Mouse (Mus musculus): ENCODE measurements around the gene Rasd1. TPM values are rescaled to one million over a fixed set of nuclear protein-coding genes. Genes with fewer than 3 reads are reported as not detected.
"Not testable (repeated sequence)": the region's sequence is repeated elsewhere in the genome, so short reads cannot be mapped to it uniquely, and the experiment has no call there.

Gene Rasd1
- polyA plus RNA-seq, 1 experiment from 2014 or later: 4.2 TPM

GRCm38 (mm10) chr11:59944855-59945254 is 19.9 kb downstream of the Rasd1 start:
- H3K4me1 ChIP-seq (ENCODE audit: insufficient read depth, low read length): peaks cover 15% of the 10 kb centered on the region
- not testable (repeated sequence) for H3K36me3 ChIP-seq (ENCODE audit: insufficient read depth, low read length); H3K27me3 ChIP-seq (ENCODE audit: insufficient read depth, low read length); H3K27ac ChIP-seq (ENCODE audit: low read length); H3K4me3 ChIP-seq (ENCODE audit: low read length); ATAC-seq (ENCODE audit: low FRiP score, low TSS enrichment); H3K9ac ChIP-seq (replicated peaks; ENCODE audit: low read length); H3K4me2 ChIP-seq (replicated peaks; ENCODE audit: low read depth, low read length); H3K9me3 ChIP-seq (ENCODE audit: low read length)
- WGBS: 86% methylated on average over 10 of the region's 10 CpGs

GRCm38 (mm10) chr11:59941391-59941790 is 23.4 kb downstream of the Rasd1 start:
- no peak overlapping the region for H3K4me2 ChIP-seq (replicated peaks; ENCODE audit: low read depth, low read length)
- H3K27me3 ChIP-seq (ENCODE audit: insufficient read depth, low read length): no peaks in the 10 kb centered on the region
- no peak for ATAC-seq (ENCODE audit: low FRiP score, low TSS enrichment)
- WGBS: 22% methylated on average over 3 of the region's 3 CpGs
- no peak overlapping the region for H3K4me3 ChIP-seq (ENCODE audit: low read length)
- no peaks in the 10 kb centered on the region for H3K4me1 ChIP-seq (ENCODE audit: insufficient read depth, low read length)
- no peaks in the 10 kb centered on the region for H3K36me3 ChIP-seq (ENCODE audit: insufficient read depth, low read length)
- no peak overlapping the region for H3K9ac ChIP-seq (replicated peaks; ENCODE audit: low read length)
- no peak overlapping the region for H3K27ac ChIP-seq (ENCODE audit: low read length)
- H3K9me3 ChIP-seq (ENCODE audit: low read length): no peaks in the 10 kb centered on the region

GRCm38 (mm10) chr11:59940645-59941044 is 24.1 kb downstream of the Rasd1 start:
- Histone ChIP-seq H3K27ac (ENCODE audit: low read length) (no peak overlapping the region), H3K9me3 (ENCODE audit: low read length) (no peaks in the 10 kb centered on the region), H3K4me3 (ENCODE audit: low read length) (no peak overlapping the region), H3K36me3 (ENCODE audit: insufficient read depth, low read length) (no peaks in the 10 kb centered on the region), H3K9ac (replicated peaks; ENCODE audit: low read length) (no peak overlapping the region), H3K27me3 (ENCODE audit: insufficient read depth, low read length) (no peaks in the 10 kb centered on the region), H3K4me1 (ENCODE audit: insufficient read depth, low read length) (no peaks in the 10 kb centered on the region), H3K4me2 (replicated peaks; ENCODE audit: low read depth, low read length) (no peak overlapping the region)
- no peak for ATAC-seq (ENCODE audit: low FRiP score, low TSS enrichment)
- 78% methylated on average over 3 of the region's 3 CpGs for WGBS

- H3K36me3 ChIP-seq (ENCODE audit: insufficient read depth, low read length): no peaks in the 10 kb centered on the region
- 65% methylated on average over 1 of the region's 1 CpGs for WGBS
- H3K4me2 ChIP-seq (replicated peaks; ENCODE audit: low read depth, low read length): no peak overlapping the region
- ATAC-seq (ENCODE audit: low FRiP score, low TSS enrichment): no peak
- H3K9ac ChIP-seq (replicated peaks; ENCODE audit: low read length): no peak overlapping the region
- no peaks in the 10 kb centered on the region for H3K4me1 ChIP-seq (ENCODE audit: insufficient read depth, low read length)
- H3K4me3 ChIP-seq (ENCODE audit: low read length): no peak overlapping the region
- no peak overlapping the region for H3K27ac ChIP-seq (ENCODE audit: low read length)
- H3K9me3 ChIP-seq (ENCODE audit: low read length): no peaks in the 10 kb centered on the region
- no peaks in the 10 kb centered on the region for H3K27me3 ChIP-seq (ENCODE audit: insufficient read depth, low read length)
Observed at GRCm38 (mm10) chr11:59939821-59940220, 24.9 kb downstream of the Rasd1 start.

- H3K4me1 ChIP-seq (ENCODE audit: insufficient read depth, low read length): no peaks in the 10 kb centered on the region
- no peaks in the 10 kb centered on the region for H3K27me3 ChIP-seq (ENCODE audit: insufficient read depth, low read length)
- no peak for ATAC-seq (ENCODE audit: low FRiP score, low TSS enrichment)
- H3K9ac ChIP-seq (replicated peaks; ENCODE audit: low read length): no peak overlapping the region
- H3K4me3 ChIP-seq (ENCODE audit: low read length): no peak overlapping the region
- no peaks in the 10 kb centered on the region for H3K36me3 ChIP-seq (ENCODE audit: insufficient read depth, low read length)
- H3K4me2 ChIP-seq (replicated peaks; ENCODE audit: low read depth, low read length): no peak overlapping the region
- no peaks in the 10 kb centered on the region for H3K9me3 ChIP-seq (ENCODE audit: low read length)
- WGBS: 32% methylated on average over 2 of the region's 2 CpGs
- no peak overlapping the region for H3K27ac ChIP-seq (ENCODE audit: low read length)
Observed at GRCm38 (mm10) chr11:59937615-59938014, 27.1 kb downstream of the Rasd1 start.

GRCm38 (mm10) chr11:59937023-59937422 is 27.7 kb downstream of the Rasd1 start:
- Histone ChIP-seq H3K4me3 (ENCODE audit: low read length) (no peak overlapping the region), H3K27ac (ENCODE audit: low read length) (no peak overlapping the region), H3K36me3 (ENCODE audit: insufficient read depth, low read length) (no peaks in the 10 kb centered on the region), H3K4me2 (replicated peaks; ENCODE audit: low read depth, low read length) (no peak overlapping the region), H3K9me3 (ENCODE audit: low read length) (no peaks in the 10 kb centered on the region), H3K4me1 (ENCODE audit: insufficient read depth, low read length) (no peaks in the 10 kb centered on the region), H3K27me3 (ENCODE audit: insufficient read depth, low read length) (no peaks in the 10 kb centered on the region), H3K9ac (replicated peaks; ENCODE audit: low read length) (no peak overlapping the region)
- 93% methylated on average over 3 of the region's 3 CpGs for WGBS
- no peak for ATAC-seq (ENCODE audit: low FRiP score, low TSS enrichment)

- no peaks in the 10 kb centered on the region for H3K27me3 ChIP-seq (ENCODE audit: insufficient read depth, low read length)
- no peak overlapping the region for H3K4me3 ChIP-seq (ENCODE audit: low read length)
- H3K4me1 ChIP-seq (ENCODE audit: insufficient read depth, low read length): no peaks in the 10 kb centered on the region
- H3K4me2 ChIP-seq (replicated peaks; ENCODE audit: low read depth, low read length): no peak overlapping the region
- H3K27ac ChIP-seq (ENCODE audit: low read length): no peak overlapping the region
- H3K9ac ChIP-seq (replicated peaks; ENCODE audit: low read length): no peak overlapping the region
- H3K36me3 ChIP-seq (ENCODE audit: insufficient read depth, low read length): no peaks in the 10 kb centered on the region
- ATAC-seq (ENCODE audit: low FRiP score, low TSS enrichment): no peak
- H3K9me3 ChIP-seq (ENCODE audit: low read length): no peaks in the 10 kb centered on the region
- 62% methylated on average over 12 of the region's 12 CpGs for WGBS
Observed at GRCm38 (mm10) chr11:59933943-59934342, 30.8 kb downstream of the Rasd1 start.

GRCm38 (mm10) chr11:59932560-59933337 is 32.0 kb downstream of the Rasd1 start:
- WGBS: 56% methylated on average over 9 of the region's 9 CpGs
- Histone ChIP-seq H3K4me1 (ENCODE audit: insufficient read depth, low read length) (no peaks in the 10 kb centered on the region), H3K27ac (ENCODE audit: low read length) (no peak overlapping the region), H3K9ac (replicated peaks; ENCODE audit: low read length) (no peak overlapping the region), H3K27me3 (ENCODE audit: insufficient read depth, low read length) (no peaks in the 10 kb centered on the region), H3K4me3 (ENCODE audit: low read length) (no peak overlapping the region), H3K9me3 (ENCODE audit: low read length) (no peaks in the 10 kb centered on the region), H3K4me2 (replicated peaks; ENCODE audit: low read depth, low read length) (no peak overlapping the region), H3K36me3 (ENCODE audit: insufficient read depth, low read length) (no peaks in the 10 kb centered on the region)
- ATAC-seq (ENCODE audit: low FRiP score, low TSS enrichment): no peak

GRCm38 (mm10) chr11:59930031-59930430 is 34.7 kb downstream of the Rasd1 start:
- 49% methylated on average over 4 of the region's 4 CpGs for WGBS
- no peak overlapping the region for H3K27ac ChIP-seq (ENCODE audit: low read length)
- no peak overlapping the region for H3K9ac ChIP-seq (replicated peaks; ENCODE audit: low read length)
- H3K36me3 ChIP-seq (ENCODE audit: insufficient read depth, low read length): no peaks in the 10 kb centered on the region
- peaks cover 5% of the 10 kb centered on the region; the same call in 1 of the 2 replicates for H3K4me1 ChIP-seq (ENCODE audit: insufficient read depth, low read length)
- ATAC-seq (ENCODE audit: low FRiP score, low TSS enrichment): no peak
- no peaks in the 10 kb centered on the region for H3K9me3 ChIP-seq (ENCODE audit: low read length)
- H3K4me2 ChIP-seq (replicated peaks; ENCODE audit: low read depth, low read length): no peak overlapping the region
- H3K27me3 ChIP-seq (ENCODE audit: insufficient read depth, low read length): no peaks in the 10 kb centered on the region
- no peak overlapping the region for H3K4me3 ChIP-seq (ENCODE audit: low read length)

GRCm38 (mm10) chr11:59921265-59921664 is 43.5 kb downstream of the Rasd1 start:
- H3K4me1 ChIP-seq (ENCODE audit: insufficient read depth, low read length): peaks cover 21% of the 10 kb centered on the region
- peak overlapping the region; percentile 28 for H3K4me3 ChIP-seq (ENCODE audit: low read length)
- no peaks in the 10 kb centered on the region for H3K36me3 ChIP-seq (ENCODE audit: insufficient read depth, low read length)
- no peaks in the 10 kb centered on the region for H3K27me3 ChIP-seq (ENCODE audit: insufficient read depth, low read length)
- H3K4me2 ChIP-seq (replicated peaks; ENCODE audit: low read depth, low read length): peak overlapping the region; percentile 50
- ATAC-seq (ENCODE audit: low FRiP score, low TSS enrichment): peak; percentile 94
- WGBS: 13% methylated on average over 7 of the region's 7 CpGs
- H3K9me3 ChIP-seq (ENCODE audit: low read length): no peaks in the 10 kb centered on the region
- H3K27ac ChIP-seq (ENCODE audit: low read length): peak overlapping the region; percentile 48; the same call in 1 of the 2 replicates
- 0 out of 2 replicates have a peak overlapping the region, but pooled peaks have one; percentile 36 for H3K9ac ChIP-seq (replicated peaks; ENCODE audit: low read length)
